Mouse (Mus musculus): ENCODE measurements around the gene Ehmt1. TPM values are rescaled to one million over a fixed set of nuclear protein-coding genes. Genes with fewer than 3 reads are reported as not detected.

The Ehmt1 gene
- total RNA-seq, 4 experiments from 2014 or later: 54.9 to 75.0 (median 66.8) TPM

DNA sequence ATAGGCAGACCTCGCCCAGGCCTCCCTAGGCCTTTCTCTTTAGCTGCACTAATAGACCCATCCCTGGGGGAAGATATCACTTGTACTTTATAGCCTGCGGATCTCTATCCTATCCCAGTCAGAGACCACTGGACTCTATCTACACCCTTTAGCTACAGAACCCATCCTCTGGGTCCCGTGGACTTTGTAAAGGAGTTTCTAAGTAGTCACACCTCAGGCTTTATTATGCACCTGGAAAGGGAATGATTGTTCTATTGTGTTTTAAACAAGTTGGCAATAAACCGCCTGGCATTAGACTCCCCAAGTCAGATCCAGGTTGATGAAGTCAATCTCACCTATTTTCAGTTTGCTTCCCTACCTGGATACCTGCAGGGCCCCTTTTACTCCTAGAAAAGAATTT is 7.2 kb downstream of the Ehmt1 start:
- DNase-seq (ENCODE audit: low spot score in 2 of 2): no peak

DNA sequence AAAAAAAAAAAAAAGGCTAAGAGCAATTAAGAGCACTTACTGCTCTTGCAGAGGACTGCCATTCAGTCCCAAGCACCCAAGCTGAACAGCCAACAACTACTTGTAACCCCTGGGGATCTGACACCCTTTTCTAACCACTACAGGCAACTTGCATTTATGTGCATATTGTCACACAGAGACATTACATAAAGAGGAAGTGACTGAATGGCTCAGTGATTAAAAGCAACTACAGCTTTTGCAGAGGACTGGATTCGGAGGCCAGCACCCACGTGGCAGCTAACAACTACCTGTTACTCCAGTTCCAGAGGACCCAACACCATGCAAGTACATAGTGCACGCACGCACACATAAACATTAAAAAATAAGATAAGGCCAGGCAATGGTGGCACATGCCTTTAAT is 8.9 kb downstream of the Ehmt1 start:
- DNase-seq (ENCODE audit: low spot score in 2 of 2): no peak

DNA sequence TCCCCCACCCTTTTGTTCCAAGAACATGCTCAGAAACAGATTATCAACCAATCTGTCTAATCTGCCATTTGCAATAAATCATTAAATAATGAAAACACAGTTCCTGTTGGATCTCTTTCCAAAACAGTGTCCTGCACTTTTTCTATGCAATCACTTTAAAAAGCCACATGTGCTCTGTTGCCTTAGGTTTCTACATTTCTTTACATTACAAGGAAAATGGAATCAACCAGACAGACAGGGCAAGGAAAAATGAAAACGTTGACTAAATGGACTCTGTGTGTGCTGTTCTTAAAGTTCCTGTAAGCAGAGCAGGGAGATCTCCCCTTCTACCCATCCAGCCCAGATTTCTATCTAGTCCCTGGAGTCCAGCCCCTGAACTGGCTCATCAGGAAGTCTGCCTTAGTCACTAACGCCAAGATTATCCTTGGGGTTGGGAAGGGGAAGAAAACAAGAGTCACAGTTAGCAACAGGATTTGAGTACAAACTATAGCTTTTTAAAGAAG is 13.7 kb downstream of the Ehmt1 start:
- DNase-seq (ENCODE audit: low spot score in 2 of 2): no peak

DNA sequence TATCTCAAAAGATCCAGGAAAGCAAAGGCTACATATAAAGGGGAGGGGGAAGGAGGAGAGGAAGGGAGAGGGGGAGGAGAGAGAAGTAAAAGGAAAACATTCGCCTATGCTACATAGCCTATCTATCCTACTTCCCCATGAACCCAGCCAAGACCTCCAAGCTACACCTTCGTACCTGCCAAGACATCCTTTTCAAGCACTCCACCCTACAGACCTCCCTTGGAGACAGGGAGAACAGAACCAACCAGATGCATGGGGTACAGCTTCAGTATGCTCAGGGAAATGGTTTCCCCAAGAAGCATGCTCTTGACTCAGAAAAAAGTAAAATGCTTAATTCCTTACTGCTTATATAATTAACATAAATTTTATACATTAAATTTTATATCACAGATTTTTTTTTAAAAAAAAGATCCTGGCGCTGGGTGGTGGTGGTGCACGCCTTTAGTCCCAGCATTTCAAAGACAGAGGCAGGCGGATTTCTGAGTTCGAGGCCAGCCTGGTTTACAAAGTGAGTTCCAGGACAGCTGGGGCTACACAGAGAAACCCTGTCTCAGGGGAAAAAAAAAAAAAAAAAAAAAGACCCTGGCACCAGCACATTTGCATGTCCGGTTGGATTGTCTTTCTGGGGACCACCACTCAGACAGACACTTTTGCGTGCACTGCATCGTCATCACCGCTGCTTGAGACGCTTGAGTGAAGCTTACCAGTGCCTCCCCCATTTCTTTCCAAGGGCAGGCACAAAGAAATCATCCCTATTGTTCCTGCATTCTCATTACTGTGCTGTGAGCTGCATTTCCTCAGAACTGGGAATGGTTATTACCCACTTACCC is 14.4 kb downstream of the Ehmt1 start:
- DNase-seq (ENCODE audit: low spot score in 2 of 2): no peak

DNA sequence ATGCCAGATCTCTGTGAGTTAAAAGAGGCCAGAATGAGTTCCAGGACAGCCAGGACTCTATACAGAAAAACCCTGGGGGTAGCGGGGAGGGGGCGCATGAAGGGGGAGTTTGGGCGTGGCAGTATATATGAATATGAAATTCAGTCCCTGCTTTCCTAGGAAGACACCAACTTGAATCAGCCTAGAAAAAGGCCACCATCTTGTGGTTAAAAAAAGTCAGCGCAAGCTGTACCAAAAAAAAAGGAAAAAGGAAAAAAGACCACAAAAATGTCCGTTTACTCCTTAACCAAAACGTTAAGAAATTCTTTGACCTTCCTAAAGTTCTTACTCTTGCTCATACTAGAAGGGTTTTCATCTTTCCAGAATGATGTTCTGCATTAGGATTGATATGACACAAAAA is 16.4 kb downstream of the Ehmt1 start:
- no peak for DNase-seq (ENCODE audit: low spot score in 2 of 2)

DNA sequence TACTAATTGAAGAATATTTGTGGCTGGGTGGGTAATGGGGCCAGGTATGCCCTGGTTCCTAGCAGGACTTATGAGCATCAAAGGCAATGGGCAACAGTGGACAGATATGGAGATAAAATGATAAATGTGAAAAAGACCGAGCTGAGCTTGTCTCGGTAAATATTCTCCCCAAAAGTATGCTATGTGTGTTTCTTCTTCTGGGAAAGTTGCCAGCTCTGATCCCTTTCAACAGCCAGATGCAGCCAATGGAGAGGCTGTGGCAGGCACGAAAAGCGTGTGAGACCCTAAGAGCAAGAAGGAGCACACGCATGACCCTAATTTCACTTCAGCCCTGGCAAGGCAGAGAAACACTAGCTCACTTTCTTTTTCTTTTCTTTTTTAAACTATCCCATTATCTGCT is 18.4 kb downstream of the Ehmt1 start:
- no peak for DNase-seq (ENCODE audit: low spot score in 2 of 2)

DNA sequence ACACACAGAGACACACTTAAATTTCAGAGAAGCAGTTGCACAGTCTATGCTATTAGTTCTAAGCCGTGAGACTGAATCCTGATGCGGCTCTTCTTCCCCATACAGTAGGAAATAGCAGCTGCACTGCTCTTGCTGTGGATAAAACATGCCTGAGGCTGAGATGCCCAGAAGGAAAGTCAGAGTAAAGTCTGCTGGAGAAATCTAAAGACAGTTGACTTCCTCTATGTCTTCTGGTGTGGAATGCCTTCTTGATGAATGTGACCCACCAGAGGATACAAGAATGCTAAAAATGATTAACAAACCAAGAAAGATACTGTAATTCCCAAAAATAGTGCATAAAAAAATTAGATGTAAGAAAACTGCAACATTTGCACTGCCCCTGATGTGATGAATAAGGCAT is 20.1 kb downstream of the Ehmt1 start:
- no peak for DNase-seq (ENCODE audit: low spot score in 2 of 2)

DNA sequence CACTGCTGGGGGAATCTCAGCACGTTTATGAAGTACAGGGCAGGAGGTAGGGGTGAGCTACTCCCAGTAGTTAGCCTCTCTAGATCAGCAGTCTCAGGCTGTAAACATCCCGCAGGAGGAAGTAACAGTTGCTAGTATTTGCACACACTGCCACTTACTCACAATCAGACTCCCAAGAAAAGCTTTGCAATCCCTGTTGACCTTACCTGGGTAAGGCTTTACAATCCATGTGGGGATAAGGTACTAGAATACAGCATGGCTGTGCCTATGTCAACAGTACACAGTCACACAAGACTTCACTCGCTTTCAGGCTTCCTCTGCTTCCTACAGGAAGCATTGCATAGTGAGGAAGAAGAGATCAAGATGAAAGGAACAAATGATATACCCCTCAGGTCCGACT is 22.7 kb downstream of the Ehmt1 start:
- DNase-seq (ENCODE audit: low spot score in 2 of 2): no peak

DNA sequence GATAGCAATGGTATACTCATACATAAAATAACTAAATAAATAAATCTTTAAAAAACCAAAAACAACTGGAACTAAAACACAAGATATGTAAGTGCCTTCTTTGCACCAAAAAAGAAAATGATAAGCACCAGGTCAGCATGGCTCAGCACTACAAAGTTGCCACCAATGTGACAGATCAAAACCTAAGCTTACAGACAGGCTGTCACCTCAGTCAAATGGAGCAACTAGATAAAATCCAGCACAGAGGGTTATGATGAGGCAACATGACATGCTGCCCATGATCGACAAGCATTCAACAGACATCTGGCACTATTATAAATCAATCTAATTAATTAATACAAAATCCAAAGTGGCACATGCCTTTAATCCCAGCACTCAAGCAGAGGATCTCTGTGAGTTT is 25.2 kb downstream of the Ehmt1 start:
- DNase-seq (ENCODE audit: low spot score in 2 of 2): no peak

DNA sequence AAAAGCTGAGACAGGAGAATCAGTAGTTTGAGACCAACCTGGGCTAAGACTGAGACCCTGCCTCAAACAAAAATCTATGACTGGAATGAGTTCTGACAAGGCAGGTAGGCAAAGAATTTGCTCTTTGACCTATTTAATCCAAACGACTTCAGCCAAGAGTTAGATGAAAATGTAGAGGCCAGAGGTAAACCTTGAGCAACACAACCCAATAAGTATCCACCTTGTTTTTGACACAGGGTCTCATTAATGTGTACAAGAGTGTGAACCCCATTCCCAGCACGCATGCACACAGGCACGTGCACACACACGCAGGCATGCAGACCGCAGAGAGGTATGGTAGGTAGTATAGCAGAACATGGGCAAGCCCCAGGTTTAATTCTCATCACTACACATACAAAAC is 27.1 kb downstream of the Ehmt1 start:
- no peak for DNase-seq (ENCODE audit: low spot score in 2 of 2)

DNA sequence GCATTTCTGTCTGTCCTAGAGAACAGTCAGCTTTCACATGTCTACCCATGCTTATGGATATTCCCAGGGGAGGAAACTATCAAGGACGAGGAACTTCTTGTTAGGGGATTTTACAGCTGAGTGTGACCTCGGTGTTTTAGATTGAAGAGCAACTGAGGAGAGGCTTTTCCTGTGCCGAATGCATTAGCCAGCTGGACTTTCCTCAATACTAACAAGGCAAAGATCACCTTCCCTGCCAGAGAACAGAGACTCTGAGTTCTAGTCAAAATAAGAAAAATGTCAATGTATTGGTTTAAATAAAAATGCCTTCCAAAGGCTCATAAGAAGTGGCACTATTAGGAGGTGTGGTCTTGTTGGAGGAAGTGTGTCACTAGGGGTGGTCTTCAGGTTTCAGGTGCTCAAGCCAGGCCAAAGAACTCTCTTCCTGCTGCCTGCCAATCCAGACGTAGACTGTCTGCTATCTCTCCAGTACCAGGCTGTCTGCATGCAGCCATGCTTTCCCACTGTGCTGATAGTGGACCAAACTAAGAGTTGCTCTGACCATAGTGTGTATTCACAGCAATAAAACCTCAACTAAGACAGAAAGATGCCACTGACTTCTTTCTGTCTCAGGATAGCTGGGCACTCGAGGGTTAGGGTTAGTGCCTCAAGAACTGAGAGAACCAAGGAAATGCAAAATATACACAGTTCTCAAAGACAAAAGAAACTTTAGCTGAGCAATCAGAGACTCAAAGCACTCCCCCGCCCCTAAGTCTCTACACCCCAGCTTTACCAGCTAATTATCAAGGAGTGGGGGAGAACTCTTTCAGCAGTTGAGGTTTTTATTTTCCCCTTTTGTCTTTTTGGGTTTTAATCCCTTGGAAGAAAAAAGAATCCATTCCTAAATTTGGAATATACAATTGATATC is 28.6 kb downstream of the Ehmt1 start:
- DNase-seq (ENCODE audit: low spot score in 2 of 2): no peak

DNA sequence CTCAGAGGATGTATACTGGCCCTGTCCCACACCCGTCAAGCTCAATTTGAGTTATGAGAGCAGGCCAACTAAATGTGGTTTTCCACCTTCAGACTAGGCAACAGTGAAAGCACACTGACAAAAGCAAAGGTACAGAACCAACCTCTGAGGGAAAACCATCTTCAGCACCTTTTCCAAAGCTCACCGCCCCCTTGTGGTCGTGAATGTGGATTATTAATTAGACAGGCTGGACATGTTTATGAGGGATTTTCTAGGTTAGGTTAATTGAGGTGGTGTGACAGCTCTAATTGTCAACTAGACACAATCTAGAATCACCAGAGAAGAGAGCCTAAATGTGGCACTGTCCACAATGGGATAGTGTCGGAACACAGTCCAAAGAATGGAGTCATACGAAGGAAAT is 30.5 kb downstream of the Ehmt1 start:
- DNase-seq (ENCODE audit: low spot score in 2 of 2): no peak

DNA sequence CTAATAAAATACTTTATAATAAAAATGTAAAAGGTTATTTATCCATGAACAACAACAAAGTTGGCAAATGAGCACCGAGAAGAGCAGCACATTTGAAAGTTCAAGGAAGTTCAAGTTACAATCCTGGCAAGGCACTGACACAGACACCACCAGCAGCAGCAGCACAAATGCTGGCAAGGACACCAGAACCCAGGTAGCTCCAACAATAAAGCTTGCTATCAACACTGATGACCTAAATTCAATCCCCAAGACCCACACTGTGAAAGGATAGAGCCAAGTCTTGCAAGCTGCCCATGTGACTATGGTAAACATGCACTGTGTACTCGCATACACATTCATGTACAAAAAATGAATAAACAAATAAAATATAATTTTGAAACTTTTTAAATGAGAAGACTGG is 38.7 kb downstream of the Ehmt1 start:
- no peak for DNase-seq (ENCODE audit: low spot score in 2 of 2)

DNA sequence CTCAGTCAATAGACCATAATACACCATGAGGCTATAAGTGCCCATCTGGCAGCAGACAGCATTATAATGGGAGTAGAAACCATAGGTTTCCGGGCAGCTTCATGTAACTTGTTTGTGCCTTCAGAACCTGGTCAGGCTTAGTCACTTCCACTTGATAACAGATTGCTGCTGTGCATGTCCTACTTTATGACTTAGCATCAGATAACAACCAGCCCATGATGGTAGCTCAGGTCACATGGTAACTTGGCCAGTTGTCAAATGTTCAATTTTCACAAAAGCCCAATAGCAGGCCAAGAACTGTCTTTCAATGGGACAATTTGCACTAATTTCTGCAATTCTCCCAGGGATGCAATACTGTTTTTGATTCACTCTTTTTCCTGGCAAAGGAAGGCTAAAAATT is 48.5 kb downstream of the Ehmt1 start:
- no peak for DNase-seq (ENCODE audit: low spot score in 2 of 2)

DNA sequence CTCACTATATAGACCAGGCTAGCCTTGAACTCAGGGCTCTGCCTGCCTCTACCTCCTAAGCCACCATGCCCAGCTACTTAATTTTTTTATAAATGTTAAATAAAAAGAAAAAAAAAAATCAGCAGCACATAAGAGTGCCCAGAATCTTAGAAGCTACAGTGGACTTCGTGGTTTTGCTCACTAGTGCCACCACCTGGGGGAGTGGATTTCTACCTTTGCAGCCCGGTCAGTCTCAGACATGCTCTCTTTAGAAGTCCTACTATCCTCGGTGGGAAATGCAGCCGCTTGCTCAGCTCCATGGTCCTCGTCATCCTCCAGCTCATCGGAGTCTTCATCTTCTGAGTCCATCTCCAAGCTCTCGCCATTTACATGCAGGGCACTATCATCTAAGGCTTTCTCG is 56.4 kb downstream of the Ehmt1 start:
- DNase-seq (ENCODE audit: low spot score in 2 of 2): no peak

DNA sequence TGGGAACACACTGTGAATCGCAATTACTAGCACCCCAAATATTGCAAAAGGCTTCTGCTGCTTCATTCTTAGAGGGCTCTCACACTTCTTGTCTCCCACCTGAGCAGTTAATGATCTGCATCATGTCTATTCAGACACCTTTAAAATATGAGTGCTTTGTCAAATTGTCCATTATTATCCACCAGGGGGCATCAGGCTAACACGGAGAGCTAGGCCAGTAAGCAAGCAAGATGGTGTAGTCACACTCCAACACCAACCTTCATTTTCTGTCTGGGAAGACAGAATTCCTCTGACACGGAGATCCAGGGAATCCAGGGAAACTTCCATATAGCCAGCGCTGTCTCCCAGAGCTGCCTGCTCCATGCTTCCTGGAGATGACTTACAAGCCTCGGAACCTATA is 67.0 kb downstream of the Ehmt1 start:
- DNase-seq (ENCODE audit: low spot score in 2 of 2): no peak

DNA sequence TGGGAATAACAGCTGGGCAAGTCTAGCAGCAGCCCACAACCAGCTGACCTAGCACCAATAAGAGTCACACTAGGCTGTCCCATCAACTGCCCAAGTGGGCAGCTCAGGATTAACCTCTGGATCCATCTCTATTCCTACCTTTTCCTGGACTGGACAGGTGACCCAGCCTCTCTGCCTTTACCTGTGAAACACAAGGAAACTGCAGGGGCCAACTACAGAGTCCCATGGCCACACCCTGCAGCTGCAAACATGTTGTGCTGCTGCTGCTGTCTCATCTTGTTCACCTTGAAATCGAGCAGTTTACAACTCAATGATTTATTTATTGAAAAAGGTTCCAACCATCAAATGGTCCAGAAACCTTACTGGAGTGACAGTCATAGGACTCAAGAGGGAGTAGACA is 72.9 kb downstream of the Ehmt1 start:
- DNase-seq (ENCODE audit: low spot score in 2 of 2): no peak

DNA sequence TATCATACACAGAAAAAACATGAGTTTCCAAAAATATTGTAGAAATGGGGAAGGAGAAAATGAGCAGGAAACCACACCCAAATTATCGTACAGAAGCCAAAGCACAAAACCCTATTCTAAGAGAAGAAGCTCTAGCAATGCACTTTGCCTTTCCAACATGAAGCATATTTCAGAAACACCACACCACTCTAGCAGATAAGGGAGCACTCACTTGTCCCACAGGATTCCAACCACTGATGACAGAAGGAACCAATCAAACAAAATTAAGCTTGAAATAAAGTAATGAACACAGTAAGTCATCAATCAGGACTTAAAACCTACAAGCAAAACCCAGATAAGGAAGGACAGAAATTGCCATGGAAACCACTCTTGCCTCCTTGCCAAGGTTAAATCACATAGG is 74.2 kb downstream of the Ehmt1 start:
- DNase-seq (ENCODE audit: low spot score in 2 of 2): no peak

DNA sequence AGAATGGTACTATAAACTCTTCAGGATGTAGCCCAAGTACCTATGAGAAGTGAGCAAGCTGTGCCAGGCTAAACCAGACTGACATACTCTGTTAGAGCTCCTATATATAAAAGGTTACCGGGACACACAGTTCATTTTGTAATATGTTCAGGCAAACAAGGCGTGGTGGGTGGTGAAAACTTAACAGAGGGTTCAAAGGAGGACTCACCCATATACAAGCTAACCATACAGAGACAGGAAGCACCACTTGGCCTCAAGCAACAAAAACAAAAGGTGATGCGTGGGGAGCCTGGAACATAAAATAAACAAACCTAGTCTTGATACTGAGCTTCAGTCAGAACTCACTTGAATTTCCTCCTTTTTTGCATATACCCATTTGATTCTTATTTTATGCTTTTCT is 88.8 kb downstream of the Ehmt1 start:
- DNase-seq (ENCODE audit: low spot score in 2 of 2): no peak

DNA sequence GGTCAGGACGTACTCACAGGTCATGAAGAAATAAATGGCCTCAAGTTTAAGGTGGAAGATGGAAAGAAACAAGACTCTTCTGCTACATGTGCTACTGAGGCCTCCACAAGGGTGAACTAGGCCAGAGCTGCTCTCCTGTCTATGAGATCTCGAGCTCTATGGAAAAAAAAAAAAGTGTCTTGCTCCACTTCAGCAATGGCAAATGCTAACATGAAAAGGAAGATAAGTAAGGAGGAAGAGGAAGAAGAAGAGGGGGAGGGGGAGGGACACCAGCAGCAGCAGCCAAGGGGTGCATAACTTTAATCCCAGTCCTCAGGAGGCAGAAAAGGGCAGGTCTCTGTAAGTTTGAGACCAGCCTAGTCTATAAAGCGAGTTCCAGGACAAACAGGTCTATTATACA is 109.7 kb downstream of the Ehmt1 start:
- no peak for DNase-seq (ENCODE audit: low spot score in 2 of 2)

DNA sequence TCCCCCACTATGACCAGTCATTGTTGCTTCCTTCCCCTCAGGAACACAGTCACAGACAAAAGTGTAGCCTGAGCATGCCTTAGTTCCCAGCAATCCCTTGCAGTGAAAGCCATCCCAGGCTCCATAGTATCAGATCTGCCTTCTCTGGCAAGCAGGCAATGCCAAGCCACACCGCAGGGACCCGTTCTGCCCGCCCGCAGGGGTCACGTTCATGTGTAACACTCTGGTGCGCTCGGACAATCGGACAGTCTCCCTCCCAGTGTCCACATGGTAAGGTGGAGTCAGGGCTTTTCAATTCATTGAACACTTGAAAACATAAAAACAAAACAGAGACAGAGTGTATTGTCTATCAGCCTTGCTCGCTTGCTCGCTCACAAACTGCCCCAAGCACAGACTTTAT is 111.7 kb downstream of the Ehmt1 start:
- DNase-seq (ENCODE audit: low spot score in 2 of 2): no peak

DNA sequence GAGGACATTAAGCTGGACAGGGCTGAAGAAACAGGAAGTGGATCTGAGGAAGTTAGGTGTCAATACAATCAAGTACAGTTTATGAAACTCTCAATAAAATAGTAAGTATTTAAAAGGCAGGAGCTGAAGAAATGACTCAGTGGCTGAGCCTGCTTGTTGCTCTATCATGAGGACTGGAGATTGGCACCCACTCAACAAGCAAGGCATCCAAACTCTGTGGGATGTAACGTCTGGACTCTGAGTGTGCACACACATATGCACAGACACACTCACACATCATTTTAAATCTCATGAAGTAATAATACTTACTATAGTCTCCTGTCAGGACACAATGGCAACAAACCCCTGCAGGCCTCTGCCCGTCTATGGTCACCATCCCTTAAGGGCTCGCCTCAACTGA is 112.4 kb downstream of the Ehmt1 start:
- peak; percentile 53 to 67 for DNase-seq (ENCODE audit: low spot score in 2 of 2)

DNA sequence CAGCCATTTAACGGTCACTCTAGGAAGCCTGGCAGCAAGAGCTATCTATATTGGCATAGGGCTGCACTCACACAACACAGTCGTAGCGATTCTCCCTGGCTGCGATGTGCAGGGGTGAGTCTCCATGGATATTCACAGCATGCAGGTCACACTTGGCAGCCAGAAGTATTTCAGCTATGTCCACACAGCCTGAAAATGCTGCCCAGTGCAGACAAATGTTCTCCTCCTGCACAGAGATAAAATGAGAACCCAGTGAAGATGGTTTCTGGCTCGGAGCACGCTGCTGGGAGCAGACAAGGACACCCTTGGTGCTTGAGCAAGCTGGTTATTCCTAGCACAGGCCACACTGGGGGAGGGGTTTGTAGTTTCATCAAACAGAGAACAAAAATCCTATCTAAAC is 113.3 kb downstream of the Ehmt1 start:
- no peak for DNase-seq (ENCODE audit: low spot score in 2 of 2)
